Mouse (Mus musculus): ENCODE data around the gene Phlda1. TPM values are rescaled to one million over a fixed set of nuclear protein-coding genes. Genes with fewer than 3 reads are reported as not detected.

Phlda1 gene
- polyA plus RNA-seq, 1 experiment from 2014 or later, result 42.2 TPM

DNA sequence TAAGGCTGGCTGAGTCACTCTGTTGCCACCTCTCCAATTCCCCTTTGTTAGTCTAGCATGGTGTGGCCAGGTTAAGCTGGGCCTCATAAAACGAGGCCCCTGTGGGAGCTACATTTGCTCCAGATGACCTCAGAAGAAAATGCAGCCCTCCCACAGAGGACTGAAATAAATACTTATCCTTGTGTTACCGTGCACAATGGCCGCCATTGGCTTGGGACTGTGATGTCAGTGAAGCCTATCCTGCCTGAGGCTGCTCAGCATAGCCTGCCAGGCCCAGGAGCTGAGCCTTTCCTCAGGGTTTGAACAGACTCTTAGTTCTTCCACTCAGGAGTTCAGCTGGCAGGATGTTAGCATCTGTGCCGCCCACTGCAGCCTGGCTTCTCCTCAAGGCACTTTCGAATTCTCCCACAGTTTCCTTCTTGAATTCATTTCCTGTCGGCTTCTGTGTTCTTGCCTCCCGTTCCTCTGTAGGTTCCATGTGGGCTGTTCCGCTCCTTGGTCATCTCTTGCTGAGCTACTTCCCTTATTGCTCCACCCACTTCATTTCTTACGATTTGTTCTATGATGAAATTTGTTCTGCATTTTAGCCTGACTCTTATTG is 33.7 kb downstream of the Phlda1 start:
- no peaks in the 10 kb centered on the region for H3K36me3 ChIP-seq
- H3K4me1 ChIP-seq, result peaks cover 55% of the 10 kb centered on the region
- no peak overlapping the region for H3K4me3 ChIP-seq
- ATAC-seq (ENCODE audit: low FRiP score, low read depth), result peak; percentile 82
- no peak overlapping the region for H3K9ac ChIP-seq
- no peaks in the 10 kb centered on the region for H3K27me3 ChIP-seq
- 5% methylated on average over 9 of the region's 9 CpGs for WGBS
- H3K27ac ChIP-seq, result peak overlapping the region; percentile 75
- H3K9me3 ChIP-seq, result no peaks in the 10 kb centered on the region
- peak overlapping the region; percentile 33 for H3K4me2 ChIP-seq (replicated peaks)

GRCm38 (mm10) chr10:111540678-111541077 is 34.6 kb downstream of the Phlda1 start:
- no peak overlapping the region for H3K27ac ChIP-seq
- peaks cover 50% of the 10 kb centered on the region for H3K4me1 ChIP-seq
- no peak for ATAC-seq (ENCODE audit: low FRiP score, low read depth)

DNA sequence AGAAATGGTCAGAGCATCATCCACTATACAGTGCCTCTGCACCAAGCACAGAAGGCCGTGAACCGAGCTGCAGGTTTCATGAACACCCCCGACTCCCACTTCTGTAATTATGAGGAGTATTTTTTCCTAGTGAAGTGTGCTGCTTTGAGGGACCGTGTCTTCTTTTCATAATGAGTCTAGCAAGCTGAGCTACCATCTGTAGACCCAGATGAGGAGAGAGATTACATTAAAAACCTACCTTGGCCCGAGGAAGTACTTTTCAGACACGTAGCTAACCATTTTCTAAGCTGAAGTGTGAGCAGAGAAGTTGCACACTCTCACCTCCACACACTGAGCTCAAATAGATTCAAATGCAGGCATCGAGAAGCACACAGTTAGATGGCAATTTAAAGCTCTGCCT is 37.0 kb downstream of the Phlda1 start:
- Histone ChIP-seq H3K27me3 (no peaks in the 10 kb centered on the region), H3K27ac (no peak overlapping the region; the same call in 1 of the 2 replicates), H3K4me3 (no peak overlapping the region), H3K9ac (no peak overlapping the region), H3K9me3 (no peaks in the 10 kb centered on the region), H3K4me1 (peaks cover 37% of the 10 kb centered on the region), H3K4me2 (replicated peaks) (no peak overlapping the region), H3K36me3 (no peaks in the 10 kb centered on the region)
- WGBS, result 80% methylated on average over 7 of the region's 7 CpGs
- ATAC-seq (ENCODE audit: low FRiP score, low read depth), result no peak

More at GRCm38 (mm10) chr10:111540678-111541077, 34.6 kb downstream of the Phlda1 start:
- Histone ChIP-seq H3K36me3 (no peaks in the 10 kb centered on the region), H3K4me2 (replicated peaks) (no peak overlapping the region), H3K4me3 (no peak overlapping the region), H3K9me3 (no peaks in the 10 kb centered on the region), H3K9ac (no peak overlapping the region), H3K27me3 (no peaks in the 10 kb centered on the region)
- 86% methylated on average over 9 of the region's 9 CpGs for WGBS

- Histone ChIP-seq H3K4me2 (replicated peaks) (no peak overlapping the region), H3K36me3 (no peaks in the 10 kb centered on the region), H3K27me3 (no peaks in the 10 kb centered on the region), H3K27ac (no peak overlapping the region), H3K9me3 (no peaks in the 10 kb centered on the region), H3K4me1 (peaks cover 30% of the 10 kb centered on the region), H3K9ac (no peak overlapping the region), H3K4me3 (no peak overlapping the region)
- WGBS, result 46% methylated on average over 7 of the region's 7 CpGs
- peak; percentile 10; the same call in 1 of the 2 replicates for ATAC-seq (ENCODE audit: low FRiP score, low read depth)
Observed at GRCm38 (mm10) chr10:111543781-111544260, 37.7 kb downstream of the Phlda1 start.

- Histone ChIP-seq H3K9me3 (no peaks in the 10 kb centered on the region), H3K9ac (no peak overlapping the region), H3K36me3 (no peaks in the 10 kb centered on the region), H3K4me1 (peaks cover 25% of the 10 kb centered on the region), H3K27ac (no peak overlapping the region), H3K4me3 (no peak overlapping the region), H3K4me2 (replicated peaks) (no peak overlapping the region), H3K27me3 (no peaks in the 10 kb centered on the region)
- ATAC-seq (ENCODE audit: low FRiP score, low read depth), result no peak
- 78% methylated on average over 4 of the region's 4 CpGs for WGBS
Observed at GRCm38 (mm10) chr10:111544311-111544710, 38.2 kb downstream of the Phlda1 start.

- Histone ChIP-seq H3K4me3 (no peak overlapping the region), H3K4me2 (replicated peaks) (no peak overlapping the region), H3K27me3 (no peaks in the 10 kb centered on the region), H3K9me3 (no peaks in the 10 kb centered on the region), H3K4me1 (peaks cover 19% of the 10 kb centered on the region), H3K9ac (no peak overlapping the region), H3K27ac (no peak overlapping the region), H3K36me3 (no peaks in the 10 kb centered on the region)
- no peak for ATAC-seq (ENCODE audit: low FRiP score, low read depth)
- WGBS, result 81% methylated on average over 4 of the region's 4 CpGs
Observed at GRCm38 (mm10) chr10:111545648-111546047, 39.6 kb downstream of the Phlda1 start.

GRCm38 (mm10) chr10:111547881-111548372 is 41.8 kb downstream of the Phlda1 start:
- H3K9ac ChIP-seq, result no peak overlapping the region
- no peaks in the 10 kb centered on the region for H3K9me3 ChIP-seq
- H3K4me1 ChIP-seq, result peaks cover 27% of the 10 kb centered on the region
- ATAC-seq (ENCODE audit: low FRiP score, low read depth), result peak; percentile 57; the same call in 1 of the 2 replicates
- no peak overlapping the region for H3K4me3 ChIP-seq
- H3K4me2 ChIP-seq (replicated peaks), result no peak overlapping the region
- WGBS, result 60% methylated on average over 10 of the region's 10 CpGs
- no peaks in the 10 kb centered on the region for H3K27me3 ChIP-seq
- H3K36me3 ChIP-seq, result no peaks in the 10 kb centered on the region
- H3K27ac ChIP-seq, result no peak overlapping the region

DNA sequence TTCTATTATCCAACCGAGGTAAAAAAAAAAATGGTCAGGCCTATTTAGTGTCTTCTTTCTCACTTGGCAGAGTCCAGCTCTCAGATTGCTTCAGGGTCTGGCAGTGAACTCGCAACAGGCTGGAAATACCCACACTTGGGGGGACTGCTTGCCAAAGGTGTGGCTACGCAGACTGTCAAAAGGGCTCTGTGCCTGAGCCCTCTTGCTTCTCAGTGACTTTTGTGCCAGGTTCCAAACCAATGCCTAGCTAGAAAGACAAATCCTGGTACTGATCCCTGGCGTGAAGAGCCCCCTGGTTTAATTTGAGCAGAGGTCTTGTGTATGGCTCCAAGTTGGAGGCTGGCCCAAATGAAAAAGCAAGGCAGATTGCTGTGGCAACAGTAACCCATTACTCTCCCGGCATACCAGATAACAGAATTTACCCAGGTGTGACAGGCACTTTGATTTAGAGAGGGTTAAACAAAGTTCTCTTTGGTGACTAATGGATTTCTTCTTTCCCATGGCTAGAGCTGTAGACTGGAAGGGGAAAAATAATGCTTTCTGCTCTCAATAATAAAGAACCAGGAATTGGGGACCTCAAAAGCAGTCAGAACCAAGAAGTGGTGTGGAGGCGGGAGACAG is 44.1 kb downstream of the Phlda1 start:
- Histone ChIP-seq H3K27me3 (no peaks in the 10 kb centered on the region), H3K4me3 (no peak overlapping the region), H3K27ac (peak overlapping the region; percentile 15; the same call in 1 of the 2 replicates), H3K9me3 (no peaks in the 10 kb centered on the region), H3K36me3 (no peaks in the 10 kb centered on the region), H3K4me2 (replicated peaks) (no peak overlapping the region), H3K4me1 (peaks cover 37% of the 10 kb centered on the region), H3K9ac (no peak overlapping the region)
- WGBS, result 65% methylated on average over 6 of the region's 6 CpGs
- no peak for ATAC-seq (ENCODE audit: low FRiP score, low read depth)

GRCm38 (mm10) chr10:111553695-111554094 is 47.6 kb downstream of the Phlda1 start:
- H3K4me2 ChIP-seq (replicated peaks), result 0 out of 2 replicates have a peak overlapping the region, but pooled peaks have one; percentile 4
- H3K4me1 ChIP-seq, result peaks cover 41% of the 10 kb centered on the region
- no peak overlapping the region for H3K4me3 ChIP-seq
- peak overlapping the region; percentile 44; the same call in 1 of the 2 replicates for H3K27ac ChIP-seq
- no peaks in the 10 kb centered on the region for H3K9me3 ChIP-seq
- no peaks in the 10 kb centered on the region for H3K27me3 ChIP-seq
- H3K36me3 ChIP-seq, result no peaks in the 10 kb centered on the region
- ATAC-seq (ENCODE audit: low FRiP score, low read depth), result peak; percentile 70
- 18% methylated on average over 7 of the region's 7 CpGs for WGBS
- H3K9ac ChIP-seq, result no peak overlapping the region

GRCm38 (mm10) chr10:111554651-111555050 is 48.6 kb downstream of the Phlda1 start:
- H3K27me3 ChIP-seq, result no peaks in the 10 kb centered on the region
- WGBS, result 83% methylated on average over 5 of the region's 5 CpGs
- H3K4me1 ChIP-seq, result peaks cover 50% of the 10 kb centered on the region
- no peaks in the 10 kb centered on the region for H3K36me3 ChIP-seq
- H3K4me2 ChIP-seq (replicated peaks), result no peak overlapping the region
- no peak overlapping the region for H3K27ac ChIP-seq
- H3K4me3 ChIP-seq, result no peak overlapping the region
- no peaks in the 10 kb centered on the region for H3K9me3 ChIP-seq
- no peak overlapping the region for H3K9ac ChIP-seq
- ATAC-seq (ENCODE audit: low FRiP score, low read depth), result no peak

DNA sequence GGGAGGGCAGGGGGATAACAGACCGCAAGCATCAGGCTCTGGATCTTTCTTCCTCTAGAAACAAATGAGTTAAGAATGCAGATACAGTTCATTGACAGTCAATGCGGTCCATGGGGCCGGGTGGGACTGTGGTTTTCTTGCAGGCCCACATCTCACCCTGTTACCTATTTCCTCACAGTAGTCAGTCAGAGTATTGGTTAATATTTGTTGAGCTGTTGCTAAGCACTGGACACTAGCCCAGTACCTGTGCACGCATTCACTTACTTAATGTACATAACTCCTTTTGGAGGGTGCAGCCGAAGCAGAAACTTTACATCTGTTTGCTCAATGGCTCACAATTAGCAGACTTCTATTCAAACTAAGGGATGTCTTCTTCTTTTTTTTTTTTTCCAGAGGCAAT is 52.1 kb downstream of the Phlda1 start:
- no peak overlapping the region for H3K4me3 ChIP-seq
- H3K4me1 ChIP-seq, result peaks cover 43% of the 10 kb centered on the region
- ATAC-seq (ENCODE audit: low FRiP score, low read depth), result no peak
- H3K36me3 ChIP-seq, result no peaks in the 10 kb centered on the region
- no peaks in the 10 kb centered on the region for H3K9me3 ChIP-seq
- 76% methylated on average over 5 of the region's 5 CpGs for WGBS
- H3K4me2 ChIP-seq (replicated peaks), result no peak overlapping the region
- H3K27me3 ChIP-seq, result no peaks in the 10 kb centered on the region
- no peak overlapping the region for H3K27ac ChIP-seq
- H3K9ac ChIP-seq, result no peak overlapping the region
